Mouse (Mus musculus): ENCODE measurements at regions not wholly inside any gene's neighbourhood (a gene's known extent, or its start where the extent isn't known, plus 50 kb on each side); places are given as distances from the start of the nearest gene placed in this dataset.

DNA sequence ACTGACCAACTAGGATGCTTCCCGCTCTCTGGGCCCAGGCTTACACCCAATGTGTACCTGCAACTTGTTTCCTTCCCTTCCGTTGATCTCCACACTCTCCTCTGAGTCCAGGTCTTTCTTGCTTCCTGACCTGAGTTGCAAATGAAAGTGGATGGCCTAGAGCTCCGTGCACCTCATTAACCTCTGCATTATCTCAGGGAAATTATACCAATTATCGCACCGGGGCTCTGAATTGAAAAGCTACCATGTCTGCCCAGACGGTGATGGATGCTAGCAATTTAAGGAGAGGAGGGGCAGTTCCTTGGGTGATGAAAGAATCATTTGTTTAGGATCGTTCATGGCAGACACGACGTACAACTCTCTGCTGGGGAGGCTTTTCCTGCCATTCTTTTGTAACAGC, 460.4 kb upstream of the Cdh11 start:
- no peak overlapping the region for H3K9ac ChIP-seq (ENCODE audit: low read depth, poor library complexity, severe bottlenecking)
- no peak overlapping the region for H3K27ac ChIP-seq (ENCODE audit: insufficient read depth, low read length)
- no peaks in the 10 kb centered on the region for H3K9me3 ChIP-seq (replicated peaks; ENCODE audit: control insufficient read depth, insufficient read depth, low read length, poor library complexity, severe bottlenecking)
- H3K27me3 ChIP-seq (ENCODE audit: control insufficient read depth, insufficient read depth, low read length, poor library complexity, severe bottlenecking), result no peaks in the 10 kb centered on the region; the same call in 1 of the 2 replicates
- no peaks in the 10 kb centered on the region for H3K36me3 ChIP-seq (ENCODE audit: control insufficient read depth, insufficient read depth, low read length, poor library complexity, severe bottlenecking)
- H3K4me3 ChIP-seq (ENCODE audit: low read depth, low read length), result no peak overlapping the region
- no peaks in the 10 kb centered on the region for H3K4me1 ChIP-seq (ENCODE audit: control insufficient read depth, insufficient read depth, low read length)
- no peak for TF ChIP-seq POLR2A (IDR thresholded peaks at IDR 0.05; ENCODE audit: insufficient read depth, low read length)
- TF ChIP-seq EP300 (IDR thresholded peaks at IDR 0.05; ENCODE audit: insufficient read depth, low read depth, low read length), result no peak
- no peak for TF ChIP-seq CTCF (IDR thresholded peaks at IDR 0.05; ENCODE audit: low read depth, low read length)

DNA sequence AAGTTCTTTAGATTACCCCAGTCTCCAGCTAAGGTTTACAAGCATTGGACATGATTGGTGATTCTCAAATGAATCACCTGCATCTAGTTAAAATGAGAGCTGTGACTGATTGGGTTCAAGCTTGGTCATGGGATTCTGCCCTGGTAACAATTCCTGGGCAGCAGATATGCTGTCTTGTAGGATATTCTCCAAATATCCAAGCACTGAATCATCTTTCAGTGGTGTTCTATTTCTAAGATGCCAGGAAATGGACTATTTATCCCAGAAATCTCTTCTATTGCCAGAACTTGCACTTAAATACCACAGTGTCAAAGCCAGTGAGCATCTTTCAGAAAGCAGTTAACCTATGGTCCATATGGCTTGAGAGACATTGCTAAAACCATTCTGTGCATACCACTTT, 475.8 kb upstream of the Cdh11 start:
- Histone ChIP-seq H3K9ac (ENCODE audit: low read depth, poor library complexity, severe bottlenecking) (no peak overlapping the region), H3K27ac (ENCODE audit: insufficient read depth, low read length) (no peak overlapping the region), H3K27me3 (ENCODE audit: control insufficient read depth, insufficient read depth, low read length, poor library complexity, severe bottlenecking) (no peaks in the 10 kb centered on the region), H3K36me3 (ENCODE audit: control insufficient read depth, insufficient read depth, low read length, poor library complexity, severe bottlenecking) (no peaks in the 10 kb centered on the region), H3K4me1 (ENCODE audit: control insufficient read depth, insufficient read depth, low read length) (no peaks in the 10 kb centered on the region), H3K4me3 (ENCODE audit: low read depth, low read length) (no peak overlapping the region), H3K9me3 (replicated peaks; ENCODE audit: control insufficient read depth, insufficient read depth, low read length, poor library complexity, severe bottlenecking) (no peaks in the 10 kb centered on the region)
- TF ChIP-seq CTCF (IDR thresholded peaks at IDR 0.05; ENCODE audit: low read depth, low read length) (no peak), EP300 (IDR thresholded peaks at IDR 0.05; ENCODE audit: insufficient read depth, low read depth, low read length) (no peak), POLR2A (IDR thresholded peaks at IDR 0.05; ENCODE audit: insufficient read depth, low read length) (no peak)

DNA sequence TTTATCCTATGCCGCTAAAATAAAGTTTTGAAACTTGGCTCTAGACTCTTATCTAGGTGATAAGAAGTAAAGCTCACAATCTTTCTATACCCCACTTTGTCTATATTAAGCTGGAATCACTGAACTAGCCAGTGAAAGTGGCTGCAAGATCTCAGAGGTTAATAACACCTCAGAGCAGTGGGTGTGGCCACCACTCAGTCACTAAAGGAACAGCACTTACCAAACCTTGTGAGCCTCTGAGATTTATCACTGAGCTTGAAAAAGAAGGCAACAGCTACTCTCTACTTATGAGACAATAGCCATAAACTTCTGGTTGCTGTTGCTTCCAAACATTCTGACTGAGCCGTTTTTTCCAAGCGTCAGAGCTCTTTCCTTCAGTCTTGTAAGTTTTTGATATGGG, 484.6 kb upstream of the Cdh11 start:
- H3K36me3 ChIP-seq (ENCODE audit: control insufficient read depth, insufficient read depth, low read length, poor library complexity, severe bottlenecking), result no peaks in the 10 kb centered on the region
- TF ChIP-seq CTCF (IDR thresholded peaks at IDR 0.05; ENCODE audit: low read depth, low read length) (no peak), POLR2A (IDR thresholded peaks at IDR 0.05; ENCODE audit: insufficient read depth, low read length) (no peak), EP300 (IDR thresholded peaks at IDR 0.05; ENCODE audit: insufficient read depth, low read depth, low read length) (no peak)
- H3K4me1 ChIP-seq (ENCODE audit: control insufficient read depth, insufficient read depth, low read length), result no peaks in the 10 kb centered on the region
- H3K9me3 ChIP-seq (replicated peaks; ENCODE audit: control insufficient read depth, insufficient read depth, low read length, poor library complexity, severe bottlenecking), result no peaks in the 10 kb centered on the region
- no peak overlapping the region for H3K4me3 ChIP-seq (ENCODE audit: low read depth, low read length)
- no peak overlapping the region for H3K9ac ChIP-seq (ENCODE audit: low read depth, poor library complexity, severe bottlenecking)
- H3K27ac ChIP-seq (ENCODE audit: insufficient read depth, low read length), result no peak overlapping the region
- no peaks in the 10 kb centered on the region for H3K27me3 ChIP-seq (ENCODE audit: control insufficient read depth, insufficient read depth, low read length, poor library complexity, severe bottlenecking)

DNA sequence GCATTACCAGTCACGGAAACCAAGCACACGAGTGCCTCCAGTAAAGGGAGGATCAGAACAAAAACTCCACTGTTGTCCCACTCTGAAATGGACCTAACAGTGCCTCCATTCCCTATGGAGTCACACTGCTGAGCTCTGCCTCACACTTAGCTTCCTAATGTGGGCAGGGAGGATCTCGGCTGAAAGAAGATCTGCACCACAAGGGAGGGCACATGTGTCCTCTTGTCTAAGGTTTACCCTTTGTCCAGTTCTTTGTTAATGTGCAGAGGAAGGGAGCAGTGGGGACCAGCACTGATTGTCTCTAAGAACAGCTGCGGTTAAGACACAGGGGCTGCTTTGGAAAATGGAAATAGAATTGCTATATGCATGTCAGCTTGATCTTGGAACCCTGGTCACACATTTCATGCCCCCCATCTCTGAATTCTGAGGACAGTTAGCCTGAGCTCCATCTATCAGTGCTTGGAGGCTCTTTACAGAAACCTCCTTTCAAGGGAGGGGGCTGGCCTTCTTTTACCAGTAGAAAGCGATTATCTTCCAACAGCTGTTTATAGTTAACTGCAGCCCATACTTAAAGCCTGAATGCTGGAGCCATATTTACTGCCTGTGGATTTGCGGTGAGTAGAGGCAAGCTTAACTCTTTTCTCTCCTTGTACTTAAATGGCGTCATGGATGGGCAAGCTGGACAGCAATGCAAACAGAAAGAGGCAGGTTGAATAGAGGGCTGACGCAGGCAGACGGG, 485.5 kb upstream of the Cdh11 start:
- Histone ChIP-seq H3K4me1 (ENCODE audit: control insufficient read depth, insufficient read depth, low read length) (no peaks in the 10 kb centered on the region), H3K4me3 (ENCODE audit: low read depth, low read length) (no peak overlapping the region), H3K27ac (ENCODE audit: insufficient read depth, low read length) (no peak overlapping the region), H3K27me3 (ENCODE audit: control insufficient read depth, insufficient read depth, low read length, poor library complexity, severe bottlenecking) (no peaks in the 10 kb centered on the region), H3K9ac (ENCODE audit: low read depth, poor library complexity, severe bottlenecking) (no peak overlapping the region), H3K9me3 (replicated peaks; ENCODE audit: control insufficient read depth, insufficient read depth, low read length, poor library complexity, severe bottlenecking) (no peaks in the 10 kb centered on the region), H3K36me3 (ENCODE audit: control insufficient read depth, insufficient read depth, low read length, poor library complexity, severe bottlenecking) (no peaks in the 10 kb centered on the region)
- no peak for TF ChIP-seq EP300 (IDR thresholded peaks at IDR 0.05; ENCODE audit: insufficient read depth, low read depth, low read length)
- TF ChIP-seq CTCF (IDR thresholded peaks at IDR 0.05; ENCODE audit: low read depth, low read length), result no peak
- no peak for TF ChIP-seq POLR2A (IDR thresholded peaks at IDR 0.05; ENCODE audit: insufficient read depth, low read length)

DNA sequence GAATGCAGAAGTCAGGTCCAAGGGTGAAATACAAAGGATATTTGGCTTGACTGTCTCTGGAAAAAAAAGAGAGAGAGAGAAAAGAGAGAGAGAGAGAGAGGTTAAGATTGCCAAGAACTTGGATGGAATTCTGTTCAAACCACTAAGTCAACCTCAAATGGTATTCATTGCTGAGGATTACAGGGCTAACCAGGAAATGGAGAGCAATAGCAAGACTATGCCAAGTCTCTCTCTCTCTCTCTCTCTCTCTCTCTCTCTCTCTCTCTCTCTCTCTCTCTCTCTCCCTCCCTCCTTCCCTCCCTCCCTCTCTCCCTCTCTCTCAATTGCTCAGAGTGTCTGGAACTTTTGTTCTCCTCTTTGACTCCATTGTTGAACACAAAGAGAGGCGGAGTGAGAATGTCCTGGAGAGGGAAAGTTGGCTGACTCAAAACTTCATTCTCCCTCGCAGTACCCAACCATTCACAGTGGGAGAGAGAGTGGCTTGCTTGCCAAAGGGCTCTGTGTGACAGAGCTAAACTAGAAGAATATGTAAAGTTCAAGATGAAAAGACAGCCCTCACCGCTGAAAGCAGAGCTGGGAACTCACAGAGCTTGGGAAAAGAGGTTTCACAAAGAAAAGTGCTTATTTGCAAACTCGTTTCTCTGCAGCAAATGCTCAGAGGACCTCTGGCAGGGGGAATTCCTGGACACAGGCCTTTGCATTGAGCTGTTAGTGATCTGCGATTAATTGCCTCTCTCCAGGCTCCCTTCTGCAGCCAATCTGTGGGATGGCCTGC, 487.1 kb upstream of the Cdh11 start:
- Histone ChIP-seq H3K27me3 (ENCODE audit: control insufficient read depth, insufficient read depth, low read length, poor library complexity, severe bottlenecking) (no peaks in the 10 kb centered on the region), H3K36me3 (ENCODE audit: control insufficient read depth, insufficient read depth, low read length, poor library complexity, severe bottlenecking) (no peaks in the 10 kb centered on the region), H3K4me1 (ENCODE audit: control insufficient read depth, insufficient read depth, low read length) (no peaks in the 10 kb centered on the region), H3K27ac (ENCODE audit: insufficient read depth, low read length) (no peak overlapping the region), H3K9ac (ENCODE audit: low read depth, poor library complexity, severe bottlenecking) (no peak overlapping the region), H3K9me3 (replicated peaks; ENCODE audit: control insufficient read depth, insufficient read depth, low read length, poor library complexity, severe bottlenecking) (no peaks in the 10 kb centered on the region), H3K4me3 (ENCODE audit: low read depth, low read length) (no peak overlapping the region)
- TF ChIP-seq POLR2A (IDR thresholded peaks at IDR 0.05; ENCODE audit: insufficient read depth, low read length) (no peak), CTCF (IDR thresholded peaks at IDR 0.05; ENCODE audit: low read depth, low read length) (no peak), EP300 (IDR thresholded peaks at IDR 0.05; ENCODE audit: insufficient read depth, low read depth, low read length) (no peak)

DNA sequence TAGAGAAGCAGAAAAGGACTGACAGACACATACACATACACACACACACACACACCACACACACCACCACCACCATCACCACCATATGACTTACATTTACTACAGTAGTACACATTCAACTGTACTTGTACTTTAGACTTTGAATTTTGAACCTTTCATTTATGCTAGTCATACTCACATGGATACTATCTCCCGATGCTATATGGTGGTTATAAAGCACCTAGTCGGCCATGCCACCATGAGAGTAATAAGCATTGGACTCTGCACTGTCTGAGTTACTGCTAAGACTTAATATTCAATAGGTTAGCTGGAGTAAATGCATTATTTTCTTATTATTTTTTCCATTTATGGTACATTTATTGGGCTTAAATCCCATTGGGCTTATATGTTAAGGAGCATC, 488.0 kb upstream of the Cdh11 start:
- Histone ChIP-seq H3K4me1 (ENCODE audit: control insufficient read depth, insufficient read depth, low read length) (no peaks in the 10 kb centered on the region), H3K36me3 (ENCODE audit: control insufficient read depth, insufficient read depth, low read length, poor library complexity, severe bottlenecking) (no peaks in the 10 kb centered on the region), H3K4me3 (ENCODE audit: low read depth, low read length) (no peak overlapping the region), H3K9me3 (replicated peaks; ENCODE audit: control insufficient read depth, insufficient read depth, low read length, poor library complexity, severe bottlenecking) (no peaks in the 10 kb centered on the region), H3K27me3 (ENCODE audit: control insufficient read depth, insufficient read depth, low read length, poor library complexity, severe bottlenecking) (no peaks in the 10 kb centered on the region; the same call in 1 of the 2 replicates), H3K9ac (ENCODE audit: low read depth, poor library complexity, severe bottlenecking) (no peak overlapping the region), H3K27ac (ENCODE audit: insufficient read depth, low read length) (no peak overlapping the region)
- no peak for TF ChIP-seq CTCF (IDR thresholded peaks at IDR 0.05; ENCODE audit: low read depth, low read length)
- TF ChIP-seq EP300 (IDR thresholded peaks at IDR 0.05; ENCODE audit: insufficient read depth, low read depth, low read length), result no peak
- TF ChIP-seq POLR2A (IDR thresholded peaks at IDR 0.05; ENCODE audit: insufficient read depth, low read length), result no peak
